Mouse (Mus musculus): ENCODE results near the gene Negr1. TPM values are rescaled to one million over a fixed set of nuclear protein-coding genes. Genes with fewer than 3 reads are reported as not detected.
A peak's percentile ranks its signal among the peaks of the same experiment; 100 is the strongest.

Gene Negr1
- polyA plus RNA-seq (2015; fragmentation: Nextera tagmentation; extraction: Ambion mirVana) = 0.26 TPM in 1 of 2 replicates, not detected in the other

DNA sequence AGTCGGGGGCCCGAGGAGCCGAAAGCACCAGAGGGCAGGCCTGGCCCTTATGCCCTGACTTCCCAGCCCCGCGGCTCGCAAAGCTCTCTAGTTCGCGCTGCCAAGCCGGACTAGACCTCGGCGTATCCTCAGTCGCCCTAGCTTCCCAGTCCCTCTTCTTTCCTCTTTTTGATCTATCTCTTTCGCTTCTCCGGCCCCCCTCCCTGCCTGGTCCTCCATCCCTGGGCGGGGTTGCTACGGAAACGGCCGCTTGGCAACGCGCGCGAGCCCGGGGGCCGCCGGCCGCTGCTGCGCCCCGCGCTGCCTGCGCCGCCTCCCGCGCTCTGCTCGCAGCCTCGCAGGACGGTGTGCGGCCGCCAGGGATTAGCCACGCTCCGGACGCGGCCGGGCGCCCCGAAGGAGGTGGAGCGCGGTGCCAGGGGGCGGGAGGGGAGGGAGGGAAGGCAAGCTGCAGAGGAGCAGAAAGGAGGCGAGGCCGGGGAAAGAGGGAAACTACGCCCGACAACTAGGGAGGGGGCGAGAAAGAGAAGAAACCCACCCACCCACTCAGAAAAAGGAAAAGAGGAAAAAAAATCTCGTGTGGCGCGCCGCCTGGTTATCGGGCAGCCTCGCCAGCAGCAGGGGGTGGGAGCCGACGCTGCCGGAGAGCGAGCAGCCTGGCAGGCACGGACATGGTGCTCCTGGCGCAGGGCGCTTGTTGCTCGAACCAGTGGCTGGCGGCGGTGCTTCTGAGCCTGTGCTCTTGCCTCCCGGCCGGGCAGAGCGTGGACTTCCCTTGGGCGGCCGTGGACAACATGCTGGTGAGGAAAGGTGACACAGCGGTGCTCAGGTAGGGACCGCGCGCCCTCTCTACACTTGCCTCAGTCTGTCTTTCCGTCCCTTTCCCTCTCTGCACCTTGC is at the start of gene Negr1:
TSS of gene Negr1 (plus strand) at position 271 of the 900 bp plus-strand sequence.
- no peak for DNase-seq (ENCODE audit: low spot score)

DNA sequence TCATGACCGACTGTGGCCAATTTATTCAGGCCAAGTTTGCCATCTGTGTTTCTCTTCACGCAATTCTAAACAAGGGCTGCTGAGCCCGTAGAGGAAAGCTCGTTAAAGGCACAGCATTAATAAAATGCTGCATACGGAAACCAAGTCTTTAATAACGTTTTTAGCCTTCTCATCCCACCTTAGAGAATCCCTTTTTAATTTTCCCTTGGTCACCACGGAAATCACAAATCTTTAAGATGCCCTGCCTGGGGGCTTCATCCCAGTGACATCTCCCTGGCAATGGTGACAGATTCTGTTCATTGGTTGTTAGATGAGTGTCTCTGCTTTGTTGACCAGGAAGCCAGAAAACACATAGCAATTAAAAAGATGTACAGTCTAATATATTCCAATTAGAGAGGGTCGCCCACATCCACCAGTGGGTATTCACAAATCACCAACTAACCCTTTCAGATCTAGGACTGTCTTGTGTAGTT is 35.1 kb upstream of the Negr1 start:
- no peak for DNase-seq (ENCODE audit: low spot score)

GRCm38 (mm10) chr3:156527231-156527995 is 34.2 kb upstream of the Negr1 start:
- DNase-seq (ENCODE audit: low spot score) = no peak

DNA sequence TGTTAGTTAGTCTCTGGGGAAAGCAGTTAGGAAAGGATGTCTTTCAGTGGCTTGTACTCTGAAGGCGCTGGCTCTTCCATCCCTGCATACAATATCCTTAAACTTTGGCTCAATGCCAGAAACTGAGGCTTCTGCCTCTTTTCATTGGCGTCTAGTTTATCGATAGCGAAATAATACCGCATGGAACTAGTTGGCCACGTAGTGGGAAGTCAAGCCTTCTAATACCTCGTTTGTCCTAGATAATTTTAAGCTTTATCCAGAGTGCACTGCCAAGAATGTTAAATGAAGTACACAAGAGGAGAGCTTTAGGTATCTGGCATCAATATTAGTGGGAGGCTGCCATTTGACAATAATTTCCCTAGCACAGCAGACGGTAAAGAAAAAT is 2.2 kb upstream of the Negr1 start:
- no peak for DNase-seq (ENCODE audit: low spot score)

- DNase-seq (ENCODE audit: low spot score) = no peak
Measured at GRCm38 (mm10) chr3:156559826-156560471, 1.6 kb upstream of the Negr1 start.

DNA sequence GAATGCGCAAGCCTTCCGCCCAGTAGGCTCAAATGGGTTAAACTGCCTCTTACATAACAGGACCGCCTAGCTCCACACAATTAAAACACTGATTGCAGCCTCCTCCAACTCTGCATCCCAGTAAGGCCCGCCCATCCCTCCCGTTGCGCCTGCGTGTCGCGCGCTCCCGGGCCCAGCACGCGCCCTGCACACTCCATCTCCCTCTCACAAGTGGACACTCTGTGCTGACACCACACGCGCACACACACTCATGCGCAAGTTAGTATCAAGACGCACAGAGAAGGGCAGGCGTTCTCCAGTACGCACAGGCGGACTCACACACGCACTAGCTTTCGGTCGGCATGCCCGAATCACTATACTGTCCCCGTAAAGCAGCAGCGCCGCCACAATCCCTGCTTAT is 828 bp upstream of the Negr1 start:
- no peak for DNase-seq (ENCODE audit: low spot score)

DNA sequence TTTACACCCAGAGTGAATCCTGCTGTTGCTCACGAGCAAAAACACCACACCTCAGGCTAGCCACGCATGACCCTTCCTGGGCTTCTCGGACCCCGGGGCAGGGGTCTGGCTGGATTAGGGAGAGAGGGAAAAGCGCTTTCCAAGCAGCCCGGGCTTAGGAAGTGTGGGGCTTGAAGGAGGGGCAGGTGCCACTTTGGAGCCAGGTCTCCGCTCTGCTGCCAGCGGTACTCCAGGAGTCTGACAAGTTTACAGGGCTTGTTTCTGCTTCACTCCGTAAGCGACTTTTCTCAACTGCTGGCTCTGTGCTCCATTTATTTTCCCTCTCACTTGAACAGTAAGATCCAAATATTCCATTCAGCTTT is 811 bp downstream of the Negr1 start:
- no peak for DNase-seq (ENCODE audit: low spot score)

GRCm38 (mm10) chr3:156562796-156563195 is 1.2 kb downstream of the Negr1 start:
- no peak for DNase-seq (ENCODE audit: low spot score)

DNA sequence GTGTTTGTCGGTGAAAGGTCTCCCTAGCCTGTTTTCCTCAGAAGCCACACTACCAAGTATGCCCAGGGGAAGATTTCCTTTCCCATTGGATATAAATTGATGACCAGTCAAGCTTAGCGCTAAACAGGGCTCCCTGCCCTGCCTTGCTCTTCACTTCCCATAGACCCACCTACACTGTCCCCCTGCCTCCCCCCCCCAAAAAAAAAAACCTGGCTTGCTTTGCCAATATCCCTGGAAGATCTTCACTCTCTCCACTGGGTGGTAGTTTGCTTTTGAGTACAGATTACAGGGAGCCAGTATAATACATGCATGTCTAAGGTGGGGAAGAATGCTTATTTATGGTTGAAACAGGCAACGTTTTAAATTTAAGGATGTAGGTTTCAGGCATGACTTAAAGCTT is 1.8 kb downstream of the Negr1 start:
- no peak for DNase-seq (ENCODE audit: low spot score)

DNA sequence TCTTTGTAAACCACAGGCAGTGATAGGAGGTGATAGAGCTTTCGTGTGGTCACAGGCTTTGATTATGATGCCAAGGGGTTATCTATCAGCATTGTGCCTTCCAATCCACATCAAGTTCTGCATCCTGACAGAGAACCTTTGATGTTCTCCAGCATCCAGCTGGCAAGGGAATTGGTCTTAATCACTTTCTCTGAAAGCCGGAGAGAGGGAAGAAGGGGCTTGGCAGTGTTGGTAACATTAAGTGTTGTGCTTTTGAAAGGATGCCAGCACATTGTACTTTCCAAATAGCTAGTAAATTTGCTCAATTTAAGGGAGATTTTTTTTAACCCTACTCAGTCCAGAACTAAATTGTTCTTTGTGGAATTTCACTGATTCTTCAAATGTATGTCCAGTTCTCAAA is 11.9 kb downstream of the Negr1 start:
- DNase-seq (ENCODE audit: low spot score) = no peak

GRCm38 (mm10) chr3:156576292-156576691 is 14.7 kb downstream of the Negr1 start:
- no peak for DNase-seq (ENCODE audit: low spot score)

DNA sequence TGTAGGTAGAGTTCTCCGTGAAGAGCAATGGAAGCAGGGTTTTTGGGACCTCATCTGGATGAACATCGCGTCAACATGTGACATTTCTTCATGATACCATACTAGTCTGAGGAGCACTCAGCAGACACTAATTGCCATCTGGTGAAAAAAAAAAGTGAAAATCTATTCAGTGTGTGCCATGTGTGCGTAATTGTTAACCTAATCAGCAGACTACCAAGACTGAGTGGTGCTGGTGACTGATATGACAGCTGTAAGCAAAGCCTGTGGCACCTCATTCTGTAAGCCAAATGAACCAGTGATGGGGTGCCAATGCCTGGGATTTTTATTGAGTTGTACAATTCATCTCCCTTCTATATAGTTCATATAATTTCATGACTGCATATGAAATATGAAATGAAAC is 29.0 kb downstream of the Negr1 start:
- DNase-seq (ENCODE audit: low spot score) = no peak

- DNase-seq (ENCODE audit: low spot score) = no peak
Measured at GRCm38 (mm10) chr3:156591125-156591524, 29.5 kb downstream of the Negr1 start.

DNA sequence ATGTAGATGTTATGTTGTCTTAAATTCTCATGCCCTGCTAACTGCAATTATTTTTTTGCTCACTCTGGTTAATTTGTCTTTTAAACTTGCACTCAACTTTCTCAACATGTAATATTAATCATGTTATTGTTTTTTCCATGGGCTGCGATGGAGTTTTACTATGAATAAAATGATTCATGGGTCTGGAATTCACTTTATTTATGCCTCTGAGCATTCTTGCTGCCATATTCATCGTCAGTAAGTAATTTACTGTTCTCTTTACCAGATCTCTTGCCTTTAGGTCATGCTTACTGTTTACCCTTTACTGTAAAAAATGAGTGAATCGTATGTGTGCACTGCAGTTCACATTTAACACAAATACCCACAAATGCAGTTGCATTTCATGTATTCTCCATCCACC is 45.3 kb downstream of the Negr1 start:
- DNase-seq (ENCODE audit: low spot score) = no peak

DNA sequence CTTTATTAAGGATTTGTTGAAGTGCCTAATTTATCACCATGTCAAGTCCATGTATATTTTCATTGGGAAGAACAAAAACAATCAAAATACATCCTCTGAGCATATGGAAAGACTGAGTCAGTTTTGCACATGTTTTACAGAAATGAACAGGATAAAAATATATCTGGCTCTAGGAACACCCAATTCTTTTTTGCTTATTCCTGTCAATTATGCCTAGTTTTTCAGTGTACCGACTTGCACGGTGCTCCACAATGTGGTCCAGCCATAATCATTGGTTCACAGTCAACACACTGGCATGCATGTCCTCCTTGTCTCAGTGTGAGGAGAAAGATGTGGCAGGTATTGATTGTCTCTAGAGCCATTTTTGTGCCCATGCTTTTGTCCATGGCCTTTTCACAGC is 58.3 kb downstream of the Negr1 start:
- no peak for DNase-seq (ENCODE audit: low spot score)

GRCm38 (mm10) chr3:156628594-156628993 is 67.0 kb downstream of the Negr1 start:
- DNase-seq (ENCODE audit: low spot score) = no peak

DNA sequence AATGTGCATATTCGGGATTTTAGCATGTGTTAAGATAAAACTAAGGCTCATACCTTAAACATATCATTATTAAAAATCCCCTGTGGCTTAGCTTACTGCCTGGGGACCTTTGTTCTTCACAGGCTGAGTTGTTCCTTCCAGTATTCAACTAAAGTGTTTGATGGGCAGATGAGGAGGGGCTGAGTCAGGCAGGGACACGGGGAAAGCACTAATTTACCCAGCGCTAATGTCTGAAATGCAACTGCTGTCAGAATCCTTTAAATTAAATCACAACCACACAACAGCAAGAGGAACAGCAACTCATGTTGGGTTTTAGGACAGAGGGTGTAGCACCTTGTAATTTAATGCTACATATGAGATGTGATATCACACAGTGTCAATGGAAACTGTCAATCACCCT is 71.3 kb downstream of the Negr1 start:
- no peak for DNase-seq (ENCODE audit: low spot score)

- DNase-seq (ENCODE audit: low spot score) = no peak
Measured at GRCm38 (mm10) chr3:156639382-156639781, 77.8 kb downstream of the Negr1 start.

DNA sequence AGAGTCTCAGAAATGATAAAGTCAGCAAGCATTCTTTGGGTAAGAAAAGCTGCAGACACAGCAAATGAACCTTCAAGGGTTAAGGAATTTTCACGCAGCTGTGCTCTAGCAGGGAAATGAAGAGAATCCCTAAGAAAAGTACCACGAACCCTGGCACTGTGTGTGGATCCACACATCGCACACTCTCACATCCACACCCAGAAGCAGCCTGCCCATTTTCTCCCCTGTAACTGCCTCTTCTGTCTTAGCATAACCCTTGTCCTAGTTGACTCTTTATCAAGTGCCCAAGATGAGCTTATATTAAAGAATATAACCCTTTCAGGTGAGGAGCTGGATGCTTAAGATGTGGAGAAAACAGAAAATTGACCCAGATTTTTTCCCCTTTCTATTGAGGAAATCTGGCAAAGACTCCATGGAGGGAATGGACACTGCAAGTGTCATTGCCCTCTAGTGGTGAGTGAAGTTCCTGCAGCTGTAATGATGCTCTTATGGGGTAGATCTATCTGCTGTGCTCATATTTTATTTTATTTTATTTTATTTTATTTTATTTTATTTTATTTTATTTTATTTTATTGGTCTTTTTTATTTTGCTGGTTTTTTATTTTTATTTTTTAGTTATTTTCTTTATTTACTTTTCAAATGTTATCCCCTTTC is 82.2 kb downstream of the Negr1 start:
- peak; percentile 17 for DNase-seq (ENCODE audit: low spot score)

DNA sequence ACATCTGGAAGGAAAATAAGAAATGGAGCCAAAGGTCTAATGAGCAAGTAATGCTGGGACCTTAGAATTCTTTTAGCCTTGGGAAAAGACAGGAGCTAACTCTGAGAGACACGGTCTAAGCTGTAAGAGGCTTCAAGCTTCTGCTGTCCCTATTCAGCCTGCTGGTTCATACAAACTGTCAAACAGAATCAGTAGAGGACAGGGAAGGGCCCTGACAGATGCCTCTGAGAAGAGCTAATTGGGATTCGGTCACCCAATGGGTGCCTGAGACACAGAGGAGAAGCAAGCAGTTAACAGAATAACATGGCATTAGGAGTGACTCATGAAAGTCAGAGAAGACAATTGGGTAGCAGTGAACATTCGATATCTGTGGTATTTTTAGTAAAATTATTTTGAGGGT is 86.8 kb downstream of the Negr1 start:
- DNase-seq (ENCODE audit: low spot score) = no peak

DNA sequence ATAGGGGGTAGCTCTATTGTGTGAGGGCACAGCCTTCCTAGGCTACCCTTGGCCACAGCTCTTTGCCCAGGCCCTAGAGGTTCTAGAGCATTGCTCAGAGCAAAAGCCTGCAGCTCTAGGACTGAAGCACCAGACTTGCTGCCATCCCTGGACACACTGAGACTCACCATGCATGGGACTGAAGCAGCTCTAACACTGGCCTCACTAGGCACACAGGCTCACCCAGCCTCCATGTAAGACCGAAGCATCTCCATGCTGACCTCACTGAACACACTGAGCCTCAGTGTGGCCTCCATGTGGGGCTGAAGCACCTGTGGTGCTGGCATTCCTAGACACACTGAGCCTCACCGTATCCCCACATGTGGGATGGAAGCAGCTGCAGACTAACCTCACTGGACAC is 101.0 kb downstream of the Negr1 start:
- DNase-seq (ENCODE audit: low spot score) = no peak
